Mouse (Mus musculus) MEL (cell line): ENCODE data around the gene Dgkz. TPM values are rescaled to one million over a fixed set of nuclear protein-coding genes. Genes with fewer than 3 reads are reported as not detected.
A peak's percentile ranks its signal among the peaks of the same experiment; 100 is the strongest.

Experiments
- DNase-seq: peaks from one replicate; pipeline ENCODE4 v3.0.0; 2011; ENCODE audit warnings: low read depth, low spot score
- H3K27ac ChIP-seq: 2 replicates; pipeline ENCODE4 v1.5.1; 2012; ENCODE audit warnings: low read depth, mild to moderate bottlenecking, control low read depth, low read length, moderate library complexity; ENCODE audit not compliant: control insufficient read depth
- H3K27me3 ChIP-seq, 2 experiments: fragments of 150-350 bp in 1 of 2; sonication (generic) in 1 of 2; 2 replicates each; pipeline ENCODE4 v1.6.1; 2012; ENCODE audit warnings: low read length in 2 of 2, mild to moderate bottlenecking in 2 of 2, improper control_type of control experiment in 1 of 2, moderate library complexity in 1 of 2; ENCODE audit not compliant: insufficient read depth in 2 of 2, control insufficient read depth in 1 of 2
- H3K36me3 ChIP-seq, 2 experiments: 2 replicates each; pipeline ENCODE4 v1.6.1; 2012 to 2014; ENCODE audit warnings: low read length in 2 of 2, improper control_type of control experiment in 1 of 2, inconsistent platforms in 1 of 2, mild to moderate bottlenecking in 1 of 2; ENCODE audit not compliant: insufficient read depth in 2 of 2, control insufficient read depth in 1 of 2
- H3K4me1 ChIP-seq, 2 experiments: fragments of 150-350 bp in 1 of 2; sonication (generic) in 1 of 2; 2 replicates each; pipeline ENCODE4 v1.6.1; 2012; ENCODE audit warnings: low read length in 2 of 2, improper control_type of control experiment in 1 of 2, mild to moderate bottlenecking in 1 of 2; ENCODE audit not compliant: insufficient read depth in 2 of 2, control insufficient read depth in 1 of 2
- H3K4me3 ChIP-seq, 2 experiments: fragments of 150-350 bp in 1 of 2; sonication (generic) in 1 of 2; 2 replicates each; pipeline ENCODE4 v1.5.1; 2012; ENCODE audit warnings: low read depth in 2 of 2, low read length in 2 of 2, mild to moderate bottlenecking in 2 of 2, moderate library complexity in 2 of 2, control low read depth in 1 of 2, improper control_type of control experiment in 1 of 2; ENCODE audit not compliant: control insufficient read depth in 1 of 2, insufficient read depth in 1 of 2
- H3K79me2 ChIP-seq: 2 replicates; pipeline ENCODE4 v1.6.1; 2012; ENCODE audit warnings: mild to moderate bottlenecking, low read length, moderate library complexity; ENCODE audit not compliant: control insufficient read depth, poor library complexity, insufficient read depth
- H3K9ac ChIP-seq: 2 replicates; pipeline ENCODE4 v1.6.1; 2012; ENCODE audit warnings: low read depth, mild to moderate bottlenecking, control low read depth, low read length, moderate library complexity; ENCODE audit not compliant: control insufficient read depth, poor library complexity, severe bottlenecking
- H3K9me3 ChIP-seq: fragments of 150-350 bp; sonication (generic); replicated peaks from 2 replicates; pipeline ENCODE4 v1.6.1; 2012; ENCODE audit warnings: mild to moderate bottlenecking, low read length, improper control_type of control experiment, moderate library complexity; ENCODE audit not compliant: insufficient read depth
- BHLHE40 ChIP-seq: IDR thresholded peaks from 2 replicates; pipeline ENCODE4 v1.6.1; 2012; ENCODE audit warnings: low read depth, mild to moderate bottlenecking, inconsistent platforms, low read length, improper control_type of control experiment, borderline replicate concordance
- CHD1 ChIP-seq: IDR thresholded peaks from 2 replicates; pipeline ENCODE4 v1.6.1; 2012; ENCODE audit warnings: low read depth, mild to moderate bottlenecking, inconsistent platforms, low read length, improper control_type of control experiment
- CHD2 ChIP-seq: IDR thresholded peaks from 2 replicates; pipeline ENCODE4 v1.6.1; 2011; ENCODE audit warnings: low read length, improper control_type of control experiment
- CTCF ChIP-seq, 3 experiments: IDR thresholded peaks in 2 of 3; conservative IDR thresholded peaks in 1 of 3; 2 replicates each; pipeline ENCODE4 v1.5.1; 2011 to 2012; ENCODE audit warnings: low read length in 3 of 3, low read depth in 2 of 3, mild to moderate bottlenecking in 2 of 3, improper control_type of control experiment in 1 of 3, inconsistent platforms in 1 of 3, mixed read lengths in 1 of 3, moderate library complexity in 1 of 3; ENCODE audit not compliant: control insufficient read depth in 1 of 3, insufficient read depth in 1 of 3, poor library complexity in 1 of 3, severe bottlenecking in 1 of 3
- E2F4 ChIP-seq: IDR thresholded peaks from 2 replicates; pipeline ENCODE4 v1.6.1; 2011; ENCODE audit warnings: low read depth, low read length, improper control_type of control experiment, borderline replicate concordance
- EP300 ChIP-seq, 2 experiments: IDR thresholded peaks; 2 replicates each; pipeline ENCODE4 v1.6.1; 2011; ENCODE audit warnings: improper control_type of control experiment in 2 of 2, low read length in 2 of 2, low read depth in 1 of 2, mild to moderate bottlenecking in 1 of 2
- ETS1 ChIP-seq: IDR thresholded peaks from 2 replicates; pipeline ENCODE4 v1.6.1; 2012; ENCODE audit warnings: low read depth, mild to moderate bottlenecking, inconsistent platforms, low read length, improper control_type of control experiment, moderate library complexity
- GABPA ChIP-seq: IDR thresholded peaks from 2 replicates; pipeline ENCODE4 v1.6.1; 2012; ENCODE audit warnings: low read depth, mild to moderate bottlenecking, inconsistent platforms, low read length, improper control_type of control experiment, moderate library complexity
- GATA1 ChIP-seq: IDR thresholded peaks from 2 replicates; pipeline ENCODE4 v1.6.1; 2011; ENCODE audit warnings: low read depth, low read length, improper control_type of control experiment
- HCFC1 ChIP-seq: IDR thresholded peaks from 2 replicates; pipeline ENCODE4 v1.6.1; 2012; ENCODE audit warnings: low read depth, mild to moderate bottlenecking, inconsistent platforms, low read length, improper control_type of control experiment, moderate library complexity
- JUND ChIP-seq: IDR thresholded peaks from 2 replicates; pipeline ENCODE4 v1.6.1; 2011; ENCODE audit warnings: low read depth, mild to moderate bottlenecking, improper control_type of control experiment, low read length
- KAT2A ChIP-seq: conservative IDR thresholded peaks from 2 replicates; pipeline ENCODE4 v1.6.1; 2012; ENCODE audit warnings: low read depth, low read length, improper control_type of control experiment, inconsistent platforms
- MAX ChIP-seq: IDR thresholded peaks from 2 replicates; pipeline ENCODE4 v1.6.1; 2011; ENCODE audit warnings: low read length, improper control_type of control experiment
- MAZ ChIP-seq: IDR thresholded peaks from 2 replicates; pipeline ENCODE4 v1.6.1; 2012; ENCODE audit warnings: low read depth, mild to moderate bottlenecking, inconsistent platforms, low read length, improper control_type of control experiment
- MEF2A ChIP-seq: IDR thresholded peaks from 2 replicates; pipeline ENCODE4 v1.6.1; 2014; ENCODE audit warnings: low read depth, mild to moderate bottlenecking, inconsistent platforms, low read length, improper control_type of control experiment; ENCODE audit not compliant: poor library complexity, insufficient replicate concordance, severe bottlenecking; ENCODE audit errors: extremely low read depth
- MYC ChIP-seq: IDR thresholded peaks from 2 replicates; pipeline ENCODE4 v1.6.1; 2011; ENCODE audit warnings: low read depth, mild to moderate bottlenecking, low read length, improper control_type of control experiment, moderate library complexity
- NELFE ChIP-seq: IDR thresholded peaks from 2 replicates; pipeline ENCODE4 v1.6.1; 2011; ENCODE audit warnings: low read depth, low read length, improper control_type of control experiment
- NRF1 ChIP-seq: IDR thresholded peaks from 2 replicates; pipeline ENCODE4 v1.6.1; 2014; ENCODE audit warnings: low read depth, mild to moderate bottlenecking, inconsistent platforms, low read length, improper control_type of control experiment, moderate library complexity; ENCODE audit not compliant: poor library complexity, insufficient read depth, severe bottlenecking
- POLR2A ChIP-seq, 2 experiments: IDR thresholded peaks; 2 replicates each; pipeline ENCODE4 v1.6.1; 2011 to 2012; ENCODE audit warnings: low read length in 2 of 2, mild to moderate bottlenecking in 2 of 2, control low read depth in 1 of 2, improper control_type of control experiment in 1 of 2, low read depth in 1 of 2, moderate library complexity in 1 of 2; ENCODE audit not compliant: control insufficient read depth in 1 of 2, insufficient read depth in 1 of 2, poor library complexity in 1 of 2
- POLR2AphosphoS2 ChIP-seq: IDR thresholded peaks from 2 replicates; pipeline ENCODE4 v1.6.1; 2011; ENCODE audit warnings: low read length, improper control_type of control experiment
- RAD21 ChIP-seq: IDR thresholded peaks from 2 replicates; pipeline ENCODE4 v1.6.1; 2011; ENCODE audit warnings: mild to moderate bottlenecking, low read depth, low read length, improper control_type of control experiment
- SIN3A ChIP-seq: IDR thresholded peaks from 2 replicates; pipeline ENCODE4 v1.6.1; 2012; ENCODE audit warnings: low read length, improper control_type of control experiment, inconsistent platforms
- SMC3 ChIP-seq: IDR thresholded peaks from 2 replicates; pipeline ENCODE4 v1.6.1; 2011; ENCODE audit warnings: low read depth, low read length, improper control_type of control experiment
- TAL1 ChIP-seq: IDR thresholded peaks from 2 replicates; pipeline ENCODE4 v1.6.1; 2012; ENCODE audit warnings: mild to moderate bottlenecking, inconsistent platforms, low read length, moderate library complexity, mixed read lengths
- TBP ChIP-seq: IDR thresholded peaks from 2 replicates; pipeline ENCODE4 v1.8.0; 2011; ENCODE audit warnings: low read depth, low read length, improper control_type of control experiment
- TCF12 ChIP-seq: IDR thresholded peaks from 2 replicates; pipeline ENCODE4 v1.6.1; 2014; ENCODE audit warnings: low read depth, mild to moderate bottlenecking, inconsistent platforms, low read length, improper control_type of control experiment, moderate library complexity
- UBTF ChIP-seq: IDR thresholded peaks from 2 replicates; pipeline ENCODE4 v1.6.1; 2012; ENCODE audit warnings: low read depth, mild to moderate bottlenecking, inconsistent platforms, low read length, improper control_type of control experiment, moderate library complexity, borderline replicate concordance; ENCODE audit not compliant: insufficient read depth
- USF1 ChIP-seq: IDR thresholded peaks from 2 replicates; pipeline ENCODE4 v1.6.1; 2014; ENCODE audit warnings: low read depth, mild to moderate bottlenecking, inconsistent platforms, low read length, improper control_type of control experiment, moderate library complexity
- ZC3H11A ChIP-seq: IDR thresholded peaks from 2 replicates; pipeline ENCODE4 v1.6.1; 2012; ENCODE audit warnings: low read depth, mild to moderate bottlenecking, inconsistent platforms, low read length, improper control_type of control experiment
- ZKSCAN1 ChIP-seq: IDR thresholded peaks from 2 replicates; pipeline ENCODE4 v1.6.1; 2012; ENCODE audit warnings: low read depth, mild to moderate bottlenecking, inconsistent platforms, low read length, improper control_type of control experiment, moderate library complexity
- ZMIZ1 ChIP-seq: IDR thresholded peaks from 2 replicates; pipeline ENCODE4 v1.6.1; 2012; ENCODE audit warnings: low read depth, mild to moderate bottlenecking, inconsistent platforms, low read length, improper control_type of control experiment, moderate library complexity
- ZNF384 ChIP-seq: IDR thresholded peaks from 2 replicates; pipeline ENCODE4 v1.6.1; 2012; ENCODE audit warnings: low read depth, mild to moderate bottlenecking, inconsistent platforms, low read length, improper control_type of control experiment
- polyA plus RNA-seq, 2 experiments: library from polyadenylated mRNA; stranded (reverse) in 1 of 2; unstranded in 1 of 2; fragments of >175 nt in 1 of 2; fragments of >200 nt in 1 of 2; gene quantifications; 2 replicates each; pipeline versions ENCODE4 v1.2.1 to v1.2.4; 2012; ENCODE audit warnings: low replicate concordance in 2 of 2, low read depth in 1 of 2; ENCODE audit not compliant: insufficient read length in 2 of 2, insufficient read depth in 1 of 2, missing spikeins in 1 of 2
- total RNA-seq: library from RNA; depleted of rRNA; stranded (reverse); fragments of 300-350 nt; gene quantifications from 2 replicates; pipeline ENCODE4 v1.2.3, GENCODE M21; 2012

Dgkz gene
- total and polyA plus RNA-seq, 3 experiments, result 65.6 to 165 TPM; not detected in 1

DNA sequence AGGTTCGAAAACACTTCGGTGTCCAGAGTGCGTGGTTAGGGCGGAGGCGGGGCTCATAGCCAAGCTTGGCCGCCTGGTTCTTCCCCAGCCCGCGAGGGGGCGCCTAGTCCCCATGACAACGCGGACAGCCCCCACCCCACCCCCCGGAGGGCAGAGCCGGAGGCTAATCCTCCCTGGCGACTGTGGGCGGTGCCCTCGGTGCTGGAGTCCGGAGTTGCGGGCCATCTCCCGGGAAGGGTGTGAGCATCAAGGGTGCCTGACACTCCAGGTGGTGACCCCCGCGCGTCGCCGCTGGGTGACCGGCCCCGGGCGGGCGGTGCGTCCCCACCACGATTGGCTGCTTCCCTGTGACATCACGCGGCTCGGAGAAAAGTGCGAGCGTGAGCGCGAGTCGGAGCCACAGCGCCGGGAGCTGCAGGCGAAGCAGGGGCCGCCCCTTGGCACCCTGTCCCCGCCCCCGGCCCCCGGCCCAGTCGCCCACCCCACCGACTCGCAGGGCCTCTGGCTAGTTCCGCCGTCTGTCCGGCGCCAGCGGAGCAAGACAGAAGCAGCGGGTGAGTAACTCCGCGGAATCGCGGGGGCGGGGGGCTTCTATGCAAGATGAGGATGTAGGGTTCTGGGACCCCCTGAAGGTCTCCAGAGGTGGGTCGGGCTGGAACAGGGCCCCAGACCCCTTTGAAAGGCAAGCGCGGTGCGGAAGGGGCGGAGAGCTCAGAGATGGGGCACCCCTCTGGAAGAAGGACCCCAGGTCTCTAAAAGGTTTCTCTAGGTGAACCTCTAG lies 53.7 kb downstream of the Dgkz start (continued):
- TF ChIP-seq BHLHE40 (no peak), CTCF (IDR thresholded peaks at IDR 0.05 in 2 of 3, conservative IDR thresholded peaks at IDR 0.05 in 1 of 3; ENCODE audit: control insufficient read depth in 1 of 3, insufficient read depth in 1 of 3, low read depth in 2 of 3, low read length in 3 of 3, poor library complexity in 1 of 3, severe bottlenecking in 1 of 3) (peak; percentile 37 to 81 (median 60); a peak in 5 of 6 replicates), E2F4 (no peak), JUND (no peak), ZNF384 (no peak), NRF1 (no peak), SMC3 (no peak), GATA1 (no peak), CHD1 (no peak), TBP (no peak)
- TF ChIP-seq, all 39 proteins: peak for 12

DNA sequence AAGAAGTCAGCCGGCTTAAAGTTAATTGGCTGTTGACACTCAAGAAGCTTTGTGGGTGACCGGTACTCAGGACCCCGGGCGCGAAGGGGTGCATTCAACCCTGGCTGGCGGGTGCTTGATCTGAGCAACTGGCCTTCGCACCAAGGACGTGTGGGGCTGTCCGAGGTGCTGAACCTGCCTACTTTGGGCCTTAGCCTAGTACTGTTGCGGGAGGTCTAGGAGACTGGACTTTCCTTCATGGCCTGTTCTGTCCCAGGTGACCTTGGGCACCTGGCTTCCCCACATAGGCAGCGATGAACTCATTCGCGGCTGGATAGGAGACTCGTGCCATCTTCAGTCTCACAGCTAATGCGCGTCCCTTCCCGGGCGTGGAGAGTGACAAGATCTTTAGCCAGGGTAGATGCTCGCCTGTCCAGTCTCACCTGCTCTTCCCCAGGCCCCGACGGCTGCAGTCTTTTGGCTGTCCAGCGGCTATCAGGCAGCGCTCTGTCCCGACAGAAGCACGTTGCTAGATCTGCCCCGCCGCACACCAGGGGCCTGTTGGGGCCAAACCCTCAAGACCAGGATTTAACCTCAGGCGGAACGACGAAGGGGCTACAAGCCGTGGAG lies 54.4 kb downstream of the Dgkz start:
- peaks cover 9 to 30% of the 10 kb centered on the region in 2 experiments for H3K4me1 ChIP-seq
- peaks cover 31% of the 10 kb centered on the region for H3K79me2 ChIP-seq
- no peak overlapping the region; a peak in 1 of 4 replicates for H3K4me3 ChIP-seq
- H3K9ac ChIP-seq, result no peak overlapping the region
- H3K27me3 ChIP-seq, result no peaks in the 10 kb centered on the region
- H3K36me3 ChIP-seq, result peaks cover 0 to 16% of the 10 kb centered on the region in 2 experiments; a peak in 2 of 4 replicates
- no peaks in the 10 kb centered on the region for H3K9me3 ChIP-seq
- peak; percentile 78 for DNase-seq
- no peak overlapping the region for H3K27ac ChIP-seq
- no peak for TF ChIP-seq MYC
- TF ChIP-seq EP300 (IDR thresholded peaks at IDR 0.05; ENCODE audit: low read depth in 1 of 2, low read length in 2 of 2), result 0 out of 4 replicates have a peak, but pooled peaks of 1 of the 2 experiments have one; percentile 6
- no peak for TF ChIP-seq KAT2A
- TF ChIP-seq TCF12, result no peak
- TF ChIP-seq NELFE, result no peak
- no peak for TF ChIP-seq TBP
- TF ChIP-seq MAZ, result no peak
- no peak for TF ChIP-seq RAD21
- TF ChIP-seq HCFC1, result no peak
- no peak for TF ChIP-seq CHD2
- TF ChIP-seq ZKSCAN1, result no peak
- TF ChIP-seq SIN3A, result peak; percentile 87
- no peak for TF ChIP-seq ZC3H11A
- TF ChIP-seq POLR2AphosphoS2, result 0 out of 2 replicates have a peak, but pooled peaks have one; percentile 32
- TF ChIP-seq MEF2A, result no peak
- TF ChIP-seq MAX, result no peak
- no peak for TF ChIP-seq CTCF (IDR thresholded peaks at IDR 0.05 in 2 of 3, conservative IDR thresholded peaks at IDR 0.05 in 1 of 3; ENCODE audit: control insufficient read depth in 1 of 3, insufficient read depth in 1 of 3, low read depth in 2 of 3, low read length in 3 of 3, poor library complexity in 1 of 3, severe bottlenecking in 1 of 3)
- no peak for TF ChIP-seq ZMIZ1
- no peak for TF ChIP-seq USF1
- no peak for TF ChIP-seq GATA1
- TF ChIP-seq TAL1, result no peak
- no peak for TF ChIP-seq JUND
- no peak for TF ChIP-seq GABPA
- no peak for TF ChIP-seq POLR2A (IDR thresholded peaks at IDR 0.05; ENCODE audit: control insufficient read depth in 1 of 2, insufficient read depth in 1 of 2, low read depth in 1 of 2, low read length in 2 of 2, poor library complexity in 1 of 2)
- no peak for TF ChIP-seq ETS1
- no peak for TF ChIP-seq CHD1
- no peak for TF ChIP-seq E2F4
- no peak for TF ChIP-seq UBTF
